Mouse (Mus musculus): Measurements from ENCODE around the gene Peak1. TPM values are rescaled to one million over a fixed set of nuclear protein-coding genes. Genes with fewer than 3 reads are reported as not detected.

Peak1 gene
- polyA plus RNA-seq, 1 experiment from 2014 or later = 5.0 TPM

GRCm38 (mm10) chr9:56259790-56260494 is 157.9 kb downstream of the Peak1 start:
- peaks cover 3% of the 10 kb centered on the region; the same call in 1 of the 2 replicates for H3K36me3 ChIP-seq
- WGBS = 93% methylated on average over 22 of the region's 22 CpGs
- H3K27me3 ChIP-seq = no peaks in the 10 kb centered on the region
- no peaks in the 10 kb centered on the region for H3K4me1 ChIP-seq
- H3K9ac ChIP-seq (replicated peaks) = no peak overlapping the region
- no peak overlapping the region for H3K4me2 ChIP-seq (replicated peaks)
- H3K27ac ChIP-seq (replicated peaks) = no peak overlapping the region
- no peak overlapping the region for H3K4me3 ChIP-seq
- peaks cover 5% of the 10 kb centered on the region for H3K9me3 ChIP-seq
- no peak for ATAC-seq (ENCODE audit: low FRiP score, low read depth)

- H3K36me3 ChIP-seq = peaks cover 3% of the 10 kb centered on the region; the same call in 1 of the 2 replicates
- no peaks in the 10 kb centered on the region for H3K27me3 ChIP-seq
- no peak overlapping the region for H3K27ac ChIP-seq (replicated peaks)
- no peak overlapping the region for H3K9ac ChIP-seq (replicated peaks)
- 95% methylated on average over 10 of the region's 10 CpGs for WGBS
- H3K4me1 ChIP-seq = no peaks in the 10 kb centered on the region
- peaks cover 5% of the 10 kb centered on the region for H3K9me3 ChIP-seq
- H3K4me3 ChIP-seq = no peak overlapping the region
- ATAC-seq (ENCODE audit: low FRiP score, low read depth) = no peak
- H3K4me2 ChIP-seq (replicated peaks) = no peak overlapping the region
These were observed 159.5 kb downstream of the Peak1 start for GRCm38 (mm10) chr9:56258261-56258790.

DNA sequence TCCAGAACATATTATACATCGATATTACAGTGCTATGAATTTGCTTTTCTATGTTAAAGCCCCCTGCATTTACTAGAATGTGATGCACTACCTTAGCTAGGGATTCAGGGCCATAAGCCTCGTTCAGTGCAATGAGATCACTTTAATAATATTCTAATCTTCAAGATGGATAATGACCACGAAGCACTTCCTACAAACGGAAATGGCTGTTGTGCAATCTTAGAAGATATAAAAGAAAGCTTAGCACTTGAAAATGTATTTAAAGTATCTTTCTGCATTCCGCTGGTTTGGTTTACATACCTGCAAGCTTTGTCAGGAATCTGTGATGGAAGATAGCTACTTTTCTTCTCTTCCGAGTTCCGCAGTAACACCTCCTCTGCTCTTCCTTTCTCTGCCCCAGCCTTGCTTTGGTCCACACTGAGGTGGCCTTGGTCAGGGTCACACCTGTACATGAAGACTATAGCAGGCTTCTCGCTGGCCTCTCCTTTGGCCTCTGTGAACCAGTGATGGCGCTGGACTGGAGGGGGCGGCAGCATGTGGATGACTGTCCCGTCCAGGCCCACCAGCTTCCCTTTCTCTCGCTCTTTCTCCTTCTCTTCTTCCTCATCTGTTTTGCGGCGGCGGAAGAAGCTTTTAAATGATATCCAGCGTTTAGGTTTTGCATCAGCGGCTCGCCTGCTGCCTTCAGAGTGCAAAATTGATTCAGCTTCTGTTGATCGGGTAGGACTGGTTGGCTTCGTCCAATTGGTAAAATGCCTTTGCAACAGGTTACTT is 160.5 kb downstream of the Peak1 start:
- Histone ChIP-seq H3K9me3 (peaks cover 5% of the 10 kb centered on the region), H3K9ac (replicated peaks) (no peak overlapping the region), H3K4me1 (no peaks in the 10 kb centered on the region), H3K4me2 (replicated peaks) (no peak overlapping the region), H3K27ac (replicated peaks) (no peak overlapping the region), H3K27me3 (no peaks in the 10 kb centered on the region), H3K4me3 (no peak overlapping the region), H3K36me3 (peaks cover 3% of the 10 kb centered on the region; the same call in 1 of the 2 replicates)
- no peak for ATAC-seq (ENCODE audit: low FRiP score, low read depth)
- WGBS = 93% methylated on average over 20 of the region's 20 CpGs

DNA sequence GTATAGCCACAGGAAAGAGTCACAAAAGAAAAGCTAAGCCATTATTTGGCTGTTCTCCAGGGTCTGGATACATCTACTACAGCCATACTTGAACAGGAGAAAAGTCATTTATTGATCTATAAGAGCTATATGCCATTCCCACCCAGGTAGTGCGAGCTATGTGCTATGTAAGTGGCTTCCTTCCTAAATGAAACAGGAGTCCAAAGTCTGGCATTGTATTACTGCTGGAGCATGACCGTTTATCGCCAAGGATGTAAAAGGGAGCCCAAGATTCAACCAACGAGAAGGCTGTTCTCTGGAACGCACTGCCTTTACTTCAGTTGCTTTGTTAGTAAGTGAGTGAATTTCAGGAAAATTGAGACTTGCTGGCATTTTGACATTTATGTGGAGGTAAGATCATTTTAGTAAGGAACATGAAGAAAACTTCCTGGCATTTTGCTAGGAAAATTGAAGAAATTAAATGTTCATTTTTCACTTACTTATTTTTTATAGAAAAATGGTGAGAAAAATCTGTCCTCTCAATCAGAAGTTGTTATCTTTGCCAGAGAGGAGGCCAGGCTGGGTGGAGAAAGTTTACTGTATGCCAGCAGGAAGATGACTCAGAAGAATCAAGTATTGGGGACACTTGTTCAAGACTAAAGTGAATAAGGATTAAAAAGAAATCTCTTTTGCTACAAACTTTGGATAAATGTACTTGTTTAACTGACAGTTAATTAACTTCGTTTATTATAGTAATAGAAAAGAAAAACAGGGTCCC is 162.0 kb downstream of the Peak1 start:
- Histone ChIP-seq H3K36me3 (peaks cover 3% of the 10 kb centered on the region; the same call in 1 of the 2 replicates), H3K27me3 (no peaks in the 10 kb centered on the region), H3K9ac (replicated peaks) (no peak overlapping the region), H3K27ac (replicated peaks) (no peak overlapping the region), H3K4me2 (replicated peaks) (no peak overlapping the region), H3K4me1 (no peaks in the 10 kb centered on the region), H3K4me3 (no peak overlapping the region), H3K9me3 (peaks cover 5% of the 10 kb centered on the region)
- WGBS = 80% methylated on average over 6 of the region's 6 CpGs
- no peak for ATAC-seq (ENCODE audit: low FRiP score, low read depth)

DNA sequence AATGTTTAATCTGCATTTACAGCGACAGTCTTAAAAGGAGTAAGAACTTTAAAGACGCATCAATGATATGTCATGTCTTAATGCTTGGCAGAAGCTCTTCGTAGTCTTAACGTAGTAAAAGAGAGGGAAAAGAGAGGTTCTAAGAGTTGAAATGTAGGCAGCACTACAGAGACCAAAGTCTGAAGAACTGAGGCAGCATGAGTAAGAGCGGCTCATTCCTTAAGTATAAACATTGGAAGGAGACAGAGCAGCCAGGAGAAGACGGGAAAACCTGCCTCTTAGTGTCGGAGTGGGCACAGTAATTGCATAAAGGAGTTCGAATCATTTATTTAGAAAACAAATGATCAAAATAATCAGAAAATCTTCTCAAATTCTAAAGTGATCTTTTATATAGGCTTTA is 173.5 kb downstream of the Peak1 start:
- no peak for ATAC-seq (ENCODE audit: low FRiP score, low read depth)
- Histone ChIP-seq H3K4me2 (replicated peaks) (no peak overlapping the region), H3K4me1 (no peaks in the 10 kb centered on the region), H3K27me3 (no peaks in the 10 kb centered on the region), H3K9me3 (no peaks in the 10 kb centered on the region), H3K9ac (replicated peaks) (no peak overlapping the region), H3K27ac (replicated peaks) (no peak overlapping the region), H3K36me3 (no peaks in the 10 kb centered on the region), H3K4me3 (no peak overlapping the region)
- WGBS = 91% methylated on average over 8 of the region's 8 CpGs

- no peaks in the 10 kb centered on the region for H3K9me3 ChIP-seq
- no peak for ATAC-seq (ENCODE audit: low FRiP score, low read depth)
- no peak overlapping the region for H3K27ac ChIP-seq (replicated peaks)
- WGBS = 86% methylated on average over 7 of the region's 7 CpGs
- H3K4me3 ChIP-seq = no peak overlapping the region
- H3K27me3 ChIP-seq = no peaks in the 10 kb centered on the region
- H3K4me2 ChIP-seq (replicated peaks) = no peak overlapping the region
- H3K9ac ChIP-seq (replicated peaks) = no peak overlapping the region
- no peaks in the 10 kb centered on the region for H3K36me3 ChIP-seq
- no peaks in the 10 kb centered on the region for H3K4me1 ChIP-seq
These were observed 174.0 kb downstream of the Peak1 start for GRCm38 (mm10) chr9:56243885-56244284.

GRCm38 (mm10) chr9:56242686-56243085 is 175.2 kb downstream of the Peak1 start:
- Histone ChIP-seq H3K27ac (replicated peaks) (no peak overlapping the region), H3K4me3 (no peak overlapping the region), H3K9ac (replicated peaks) (no peak overlapping the region), H3K9me3 (no peaks in the 10 kb centered on the region), H3K4me2 (replicated peaks) (no peak overlapping the region), H3K4me1 (no peaks in the 10 kb centered on the region), H3K36me3 (no peaks in the 10 kb centered on the region), H3K27me3 (no peaks in the 10 kb centered on the region)
- ATAC-seq (ENCODE audit: low FRiP score, low read depth) = no peak
- 76% methylated on average over 3 of the region's 3 CpGs for WGBS

DNA sequence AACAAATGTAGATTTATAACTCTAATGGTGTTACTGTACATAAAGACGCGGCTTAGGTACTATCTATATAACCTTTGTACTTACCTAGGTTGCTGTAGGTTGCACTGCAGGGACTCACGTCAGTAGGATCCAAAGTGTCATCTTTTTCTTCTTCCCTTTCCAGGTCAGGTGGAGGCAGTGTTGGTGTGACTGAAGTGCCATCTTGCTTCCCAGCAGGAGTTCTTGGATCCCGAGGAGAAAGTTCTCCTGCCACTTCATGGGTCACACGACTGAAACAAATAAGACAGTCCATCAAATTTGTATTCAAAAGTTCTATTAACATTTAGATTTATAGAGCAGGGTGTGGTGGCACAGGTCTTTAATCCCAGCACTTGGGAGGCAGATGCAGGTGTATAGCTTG is 176.8 kb downstream of the Peak1 start:
- H3K27me3 ChIP-seq = no peaks in the 10 kb centered on the region
- no peak overlapping the region for H3K27ac ChIP-seq (replicated peaks)
- no peak for ATAC-seq (ENCODE audit: low FRiP score, low read depth)
- no peak overlapping the region for H3K9ac ChIP-seq (replicated peaks)
- H3K4me2 ChIP-seq (replicated peaks) = no peak overlapping the region
- H3K4me1 ChIP-seq = peaks cover under 1% of the 10 kb centered on the region
- no peaks in the 10 kb centered on the region for H3K36me3 ChIP-seq
- H3K4me3 ChIP-seq = no peak overlapping the region
- WGBS = 89% methylated on average over 5 of the region's 5 CpGs
- H3K9me3 ChIP-seq = no peaks in the 10 kb centered on the region

GRCm38 (mm10) chr9:56235871-56236298 is 182.0 kb downstream of the Peak1 start:
- Histone ChIP-seq H3K27ac (replicated peaks) (no peak overlapping the region), H3K4me3 (no peak overlapping the region), H3K4me1 (peaks cover 8% of the 10 kb centered on the region), H3K9me3 (no peaks in the 10 kb centered on the region), H3K4me2 (replicated peaks) (no peak overlapping the region), H3K9ac (replicated peaks) (no peak overlapping the region), H3K36me3 (no peaks in the 10 kb centered on the region), H3K27me3 (no peaks in the 10 kb centered on the region)
- WGBS = 30% methylated on average over 6 of the region's 6 CpGs
- no peak for ATAC-seq (ENCODE audit: low FRiP score, low read depth)

DNA sequence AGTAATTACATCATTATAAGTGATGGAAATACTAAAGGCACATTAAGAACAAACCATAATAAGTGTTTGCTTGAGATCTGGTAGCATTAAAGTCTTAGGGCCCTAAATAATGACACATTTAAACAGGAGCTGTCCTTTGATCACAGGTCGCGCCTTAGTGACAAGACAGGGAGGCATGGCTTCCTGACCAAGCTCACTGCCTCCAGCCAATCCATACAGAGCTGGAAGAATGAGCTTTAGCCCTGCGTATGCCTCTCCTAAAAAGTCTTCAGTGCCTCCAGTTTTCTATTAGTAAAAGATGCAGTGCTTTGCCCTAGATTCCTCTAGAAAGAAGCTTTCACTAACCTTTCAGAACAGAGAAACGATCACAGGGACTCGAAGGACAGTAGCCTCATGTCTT is 182.6 kb downstream of the Peak1 start:
- ATAC-seq (ENCODE audit: low FRiP score, low read depth) = no peak
- no peaks in the 10 kb centered on the region for H3K27me3 ChIP-seq
- H3K9ac ChIP-seq (replicated peaks) = no peak overlapping the region
- H3K4me3 ChIP-seq = no peak overlapping the region
- peaks cover 8% of the 10 kb centered on the region for H3K4me1 ChIP-seq
- H3K4me2 ChIP-seq (replicated peaks) = no peak overlapping the region
- H3K36me3 ChIP-seq = no peaks in the 10 kb centered on the region
- H3K27ac ChIP-seq (replicated peaks) = no peak overlapping the region
- no peaks in the 10 kb centered on the region for H3K9me3 ChIP-seq
- WGBS = 65% methylated on average over 5 of the region's 5 CpGs

DNA sequence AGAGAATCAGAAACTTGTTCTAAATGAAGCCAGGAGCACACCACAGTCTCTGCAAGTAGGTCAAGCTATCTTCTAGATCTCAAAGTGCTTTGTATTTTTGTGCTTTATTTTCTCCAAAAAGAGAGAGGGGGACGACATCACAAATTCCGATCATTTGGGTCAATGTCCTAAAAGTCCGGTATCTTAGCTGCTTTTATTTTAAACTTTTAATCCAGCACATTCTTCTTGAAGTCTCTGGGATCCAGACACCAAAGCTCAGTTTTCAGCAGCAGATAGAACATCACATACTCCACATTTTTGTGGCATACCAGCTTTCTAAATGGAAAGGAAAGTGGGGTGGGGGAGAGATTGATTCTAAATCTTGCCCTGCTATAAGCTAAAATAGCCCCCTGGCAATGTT is 183.3 kb downstream of the Peak1 start:
- no peak overlapping the region for H3K4me3 ChIP-seq
- no peak for ATAC-seq (ENCODE audit: low FRiP score, low read depth)
- no peak overlapping the region for H3K27ac ChIP-seq (replicated peaks)
- 93% methylated on average over 3 of the region's 3 CpGs for WGBS
- H3K36me3 ChIP-seq = no peaks in the 10 kb centered on the region
- no peak overlapping the region for H3K9ac ChIP-seq (replicated peaks)
- peaks cover 8% of the 10 kb centered on the region for H3K4me1 ChIP-seq
- no peaks in the 10 kb centered on the region for H3K27me3 ChIP-seq
- H3K9me3 ChIP-seq = no peaks in the 10 kb centered on the region
- H3K4me2 ChIP-seq (replicated peaks) = no peak overlapping the region

DNA sequence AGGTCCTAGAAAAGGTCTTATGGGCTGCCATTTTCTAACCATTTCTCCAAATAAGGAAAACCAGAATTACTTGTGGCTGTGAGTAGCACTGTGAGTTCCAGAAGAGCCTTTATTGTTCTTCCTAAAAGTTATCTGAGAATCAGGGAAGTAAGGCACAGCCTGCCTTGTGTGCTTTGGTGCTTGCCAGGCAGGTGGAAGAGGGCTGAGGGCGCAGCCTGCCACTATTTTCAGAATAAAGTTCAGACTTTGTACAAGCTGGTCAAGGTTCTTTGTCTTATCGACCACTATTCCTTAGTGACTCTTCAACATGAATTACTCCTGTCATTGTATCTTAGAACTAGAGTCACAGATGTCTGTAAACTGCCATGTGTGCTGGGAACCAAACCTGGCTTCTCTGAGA is 184.6 kb downstream of the Peak1 start:
- Histone ChIP-seq H3K4me3 (no peak overlapping the region), H3K9ac (replicated peaks) (no peak overlapping the region), H3K4me1 (peaks cover 8% of the 10 kb centered on the region), H3K36me3 (no peaks in the 10 kb centered on the region), H3K4me2 (replicated peaks) (no peak overlapping the region), H3K27ac (replicated peaks) (no peak overlapping the region), H3K27me3 (no peaks in the 10 kb centered on the region), H3K9me3 (no peaks in the 10 kb centered on the region)
- no peak for ATAC-seq (ENCODE audit: low FRiP score, low read depth)
- WGBS = 81% methylated on average over 2 of the region's 2 CpGs

Data from midbrain, embryonic 12.5 days (tissue).